Comparison of ENCODE assay signal across 9 mouse cellular contexts in the genomic region with DNA sequence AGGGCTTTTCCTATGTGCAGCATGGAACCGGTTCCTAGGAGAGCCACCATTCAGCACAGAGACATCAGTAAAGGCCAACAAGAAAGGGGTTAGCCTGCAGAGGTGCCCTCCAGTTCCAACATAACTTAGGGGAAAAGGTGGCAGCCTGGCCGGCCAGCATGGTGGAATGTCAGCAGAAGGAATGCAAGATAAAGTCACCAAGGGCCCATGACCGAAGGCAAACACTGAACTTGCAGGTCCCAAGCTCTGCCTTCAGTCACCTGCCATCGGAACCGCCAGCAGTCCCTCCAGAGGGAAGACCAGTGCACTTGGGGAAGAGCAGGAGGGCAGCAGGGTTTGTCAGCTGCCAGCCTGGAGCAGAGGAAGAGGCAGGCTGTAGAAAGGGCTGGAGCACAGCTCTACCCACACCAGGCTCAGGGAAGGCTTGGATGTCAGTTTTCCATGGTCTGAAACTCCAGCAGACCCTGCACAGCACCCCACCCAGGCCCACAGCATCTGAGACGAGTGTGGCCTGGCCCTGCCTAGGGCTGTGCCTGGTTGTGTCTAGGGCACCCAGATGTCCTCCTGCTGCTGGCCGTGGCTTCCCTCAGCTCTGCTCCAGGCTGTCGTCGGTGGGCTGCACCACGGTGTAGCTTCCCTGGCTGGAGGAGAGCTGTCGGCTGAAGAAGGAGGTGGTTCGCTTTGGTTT. TPM values are rescaled to one million over a fixed set of nuclear protein-coding genes. Genes with fewer than 3 reads are reported as not detected.
DNase-seq lines count a peak whose midpoint lies in the region; ATAC-seq and TF ChIP-seq lines count a peak whose summit lies in the region.
"Had no signal": no experiment of that assay in that cellular context is flagged by ENCODE, and none has a peak within 500 bp of the region (broad histone marks: within the 10 kb centered on the region; RNA-seq: fewer than 3 reads in every experiment).

No protein-coding gene starts in this region.

- H3K79me2 ChIP-seq in myocyte (ENCODE audit: control insufficient read depth, insufficient read depth) = peaks cover 23% of the 10 kb centered on the region

- peak overlapping the region; percentile 57 for H3K27ac ChIP-seq in forebrain, embryonic 13.5 days
- H3K27ac ChIP-seq in forebrain, embryonic 11.5 days (ENCODE audit: low read depth, low read length) = no peak overlapping the region
- H3K27ac ChIP-seq in lung, embryonic 16.5 days (ENCODE audit: low read length) = peak overlapping the region; percentile 64
- H3K27ac ChIP-seq in heart, embryonic 15.5 days = peak overlapping the region; percentile 83

- WGBS in forebrain, embryonic 13.5 days = 86% methylated on average over 12 of the region's 12 CpGs
- WGBS in forebrain, embryonic 11.5 days = 88% methylated on average over 12 of the region's 12 CpGs
- 70% methylated on average over 12 of the region's 12 CpGs for WGBS in lung, embryonic 16.5 days
- WGBS in heart, embryonic 15.5 days = 52% methylated on average over 12 of the region's 12 CpGs

- no peak overlapping the region for H3ac ChIP-seq in myocyte (ENCODE audit: control insufficient read depth, insufficient read length)

- H3K4me3 ChIP-seq in forebrain, embryonic 13.5 days = no peak overlapping the region
- H3K4me3 ChIP-seq in forebrain, embryonic 11.5 days (ENCODE audit: low read depth, low read length) = no peak overlapping the region
- no peak overlapping the region for H3K4me3 ChIP-seq in lung, embryonic 16.5 days (ENCODE audit: low read length)
- no peak overlapping the region for H3K4me3 ChIP-seq in heart, embryonic 15.5 days
- no peak overlapping the region for H3K4me3 ChIP-seq in myocyte

- no peak for DNase-seq in forebrain, embryonic 11.5 days (ENCODE audit: low spot score)
- no peak for DNase-seq in lung, postnatal 10 days
- DNase-seq in B cell, adult 2 months = no peak
- no peak for DNase-seq in natural killer cell, adult 2 months (ENCODE audit: low spot score in 2 of 2)
- DNase-seq: kidney, adult 11 months had no signal

- H3K36me3 ChIP-seq in forebrain, embryonic 13.5 days (ENCODE audit: poor library complexity, severe bottlenecking) = peaks cover 39% of the 10 kb centered on the region
- H3K36me3 ChIP-seq in forebrain, embryonic 11.5 days (ENCODE audit: control insufficient read depth, insufficient read depth, low read length) = no peaks in the 10 kb centered on the region; the same call in 1 of the 2 replicates
- peaks cover 30% of the 10 kb centered on the region for H3K36me3 ChIP-seq in lung, embryonic 16.5 days (ENCODE audit: control insufficient read depth, insufficient read depth, low read length)
- peaks cover 18% of the 10 kb centered on the region for H3K36me3 ChIP-seq in heart, embryonic 15.5 days
- peaks cover 9% of the 10 kb centered on the region for H3K36me3 ChIP-seq in myocyte (ENCODE audit: control insufficient read depth, insufficient read depth)

- H3K4me1 ChIP-seq in forebrain, embryonic 13.5 days = peaks cover 44% of the 10 kb centered on the region
- peaks cover 28% of the 10 kb centered on the region for H3K4me1 ChIP-seq in forebrain, embryonic 11.5 days (replicated peaks; ENCODE audit: control insufficient read depth, insufficient read depth, low read length)
- H3K4me1 ChIP-seq in lung, embryonic 16.5 days (replicated peaks; ENCODE audit: control insufficient read depth, insufficient read depth, low read length) = peaks cover 39% of the 10 kb centered on the region
- peaks cover 55% of the 10 kb centered on the region for H3K4me1 ChIP-seq in heart, embryonic 15.5 days (replicated peaks)

- no peaks in the 10 kb centered on the region for H3K27me3 ChIP-seq in forebrain, embryonic 13.5 days
- H3K27me3 ChIP-seq in forebrain, embryonic 11.5 days (ENCODE audit: control insufficient read depth, insufficient read depth, low read length) = no peaks in the 10 kb centered on the region
- no peaks in the 10 kb centered on the region for H3K27me3 ChIP-seq in lung, embryonic 16.5 days (ENCODE audit: control insufficient read depth, insufficient read depth, low read depth, low read length)
- no peaks in the 10 kb centered on the region for H3K27me3 ChIP-seq in heart, embryonic 15.5 days
- no peaks in the 10 kb centered on the region for H3K27me3 ChIP-seq in myocyte (ENCODE audit: control insufficient read depth, insufficient read depth, insufficient read length)

- H3K9me3 ChIP-seq in forebrain, embryonic 13.5 days (replicated peaks) = no peaks in the 10 kb centered on the region
- H3K9me3 ChIP-seq in forebrain, embryonic 11.5 days (ENCODE audit: control insufficient read depth, low read length) = no peaks in the 10 kb centered on the region
- H3K9me3 ChIP-seq in lung, embryonic 16.5 days (ENCODE audit: control insufficient read depth, low read length) = 0 out of 2 replicates have a peak, but pooled peaks cover 4% of the 10 kb centered on the region
- no peaks in the 10 kb centered on the region for H3K9me3 ChIP-seq in heart, embryonic 15.5 days (replicated peaks)

- peak overlapping the region; percentile 41 for H3K9ac ChIP-seq in forebrain, embryonic 13.5 days
- H3K9ac ChIP-seq in forebrain, embryonic 11.5 days (ENCODE audit: low read length) = no peak overlapping the region
- peak overlapping the region; percentile 43; the same call in 1 of the 2 replicates for H3K9ac ChIP-seq in lung, embryonic 16.5 days (ENCODE audit: low read length)
- peak overlapping the region; percentile 32 for H3K9ac ChIP-seq in heart, embryonic 15.5 days

- H3K4me2 ChIP-seq in forebrain, embryonic 13.5 days = peak overlapping the region; percentile 30; the same call in 1 of the 2 replicates
- no peak overlapping the region for H3K4me2 ChIP-seq in forebrain, embryonic 11.5 days (ENCODE audit: low read depth, low read length, severe bottlenecking)
- no peak overlapping the region for H3K4me2 ChIP-seq in lung, embryonic 16.5 days (ENCODE audit: low read depth, low read length)
- H3K4me2 ChIP-seq in heart, embryonic 15.5 days = peak overlapping the region; percentile 38
- peak overlapping the region; percentile 99 for H3K4me2 ChIP-seq in myocyte (ENCODE audit: low read depth)

- TF ChIP-seq POLR2A in myocyte (IDR thresholded peaks at IDR 0.05; ENCODE audit: insufficient read length, low read depth) = no peak

- ATAC-seq in forebrain, embryonic 13.5 days = no peak
- ATAC-seq in forebrain, embryonic 11.5 days (replicated peaks; ENCODE audit: low FRiP score) = no peak
- no peak for ATAC-seq in lung, embryonic 16.5 days (ENCODE audit: low read depth)
- no peak for ATAC-seq in heart, embryonic 15.5 days (replicated peaks; ENCODE audit: insufficient number of reproducible peaks, insufficient read depth, low FRiP score, low read depth)

TF ChIP-seq in myocyte, 11 proteins besides CTCF, POLR2A, EP300 and RAD21:
- TF ChIP-seq USF1 (IDR thresholded peaks at IDR 0.05; ENCODE audit: low read depth) (no peak), MYOD1 (IDR thresholded peaks at IDR 0.05; ENCODE audit: control insufficient read depth in 1 of 3, insufficient read length in 2 of 3, low read depth in 2 of 3) (peak in 1 of 3 experiments; percentile 0), REST (IDR thresholded peaks at IDR 0.05; ENCODE audit: insufficient read depth, insufficient read length) (no peak), TCF12 (IDR thresholded peaks at IDR 0.05; ENCODE audit: insufficient read depth, poor library complexity, severe bottlenecking) (no peak), CEBPB (IDR thresholded peaks at IDR 0.05; ENCODE audit: insufficient read depth, poor library complexity, severe bottlenecking) (no peak), SRF (IDR thresholded peaks at IDR 0.05; ENCODE audit: control insufficient read depth, insufficient read length, low read depth) (no peak), E2F4 (IDR thresholded peaks at IDR 0.05; ENCODE audit: insufficient read depth) (no peak), POLR2AphosphoS2 (IDR thresholded peaks at IDR 0.05; ENCODE audit: insufficient read length, low read depth) (no peak), MYOG (IDR thresholded peaks at IDR 0.05; ENCODE audit: control insufficient read depth in 1 of 3, insufficient read depth in 1 of 3, insufficient read length in 2 of 3, low read depth in 2 of 3) (peak in 1 of 3 experiments; percentile 7), TCF3 (IDR thresholded peaks at IDR 0.05; ENCODE audit: insufficient read length, low read depth) (no peak), MAX (IDR thresholded peaks at IDR 0.05; ENCODE audit: low read depth) (no peak)

RNA-seq across cellular contexts. Expression of a gene that starts 22.9 kb away (rescaled TPM):
- 21.7 and 26.2 TPM in 2 replicates for polyA plus RNA-seq in forebrain, embryonic 13.5 days (2015; fragmentation: Nextera tagmentation; extraction: Ambion mirVana)
- polyA plus RNA-seq in forebrain, embryonic 11.5 days (2014; fragmentation: Nextera tagmentation; extraction: Ambion mirVana) = 20.4 and 24.5 TPM in 2 replicates
- polyA plus RNA-seq in lung, embryonic 16.5 days (2015; fragmentation: Nextera tagmentation; extraction: Ambion mirVana) = 56.4 and 61.1 TPM in 2 replicates
- polyA plus RNA-seq in heart, embryonic 15.5 days (2015; fragmentation: Nextera tagmentation; extraction: Ambion mirVana) = 25.1 and 35.1 TPM in 2 replicates
- polyA plus RNA-seq in myocyte (2012; fragmentation: generic; extraction: Trizol) = 22.3 TPM

RNA-seq across cellular contexts. Expression of a gene that starts 25.4 kb away (rescaled TPM):
- 1.2 and 1.4 TPM in 2 replicates for polyA plus RNA-seq in forebrain, embryonic 13.5 days (2015; fragmentation: Nextera tagmentation; extraction: Ambion mirVana)
- 0.90 and 1.1 TPM in 2 replicates for polyA plus RNA-seq in forebrain, embryonic 11.5 days (2014; fragmentation: Nextera tagmentation; extraction: Ambion mirVana)
- polyA plus RNA-seq in lung, embryonic 16.5 days (2015; fragmentation: Nextera tagmentation; extraction: Ambion mirVana) = 5.7 and 6.2 TPM in 2 replicates
- 3.2 and 4.2 TPM in 2 replicates for polyA plus RNA-seq in heart, embryonic 15.5 days (2015; fragmentation: Nextera tagmentation; extraction: Ambion mirVana)
- polyA plus RNA-seq in myocyte (2012; fragmentation: generic; extraction: Trizol) = 5.2 TPM

RNA-seq across cellular contexts. Expression of a gene that starts 41.8 kb away (rescaled TPM):
- polyA plus RNA-seq in forebrain, embryonic 13.5 days (2015; fragmentation: Nextera tagmentation; extraction: Ambion mirVana) = 13.1 and 15.5 TPM in 2 replicates
- 10.1 and 10.7 TPM in 2 replicates for polyA plus RNA-seq in forebrain, embryonic 11.5 days (2014; fragmentation: Nextera tagmentation; extraction: Ambion mirVana)
- polyA plus RNA-seq in lung, embryonic 16.5 days (2015; fragmentation: Nextera tagmentation; extraction: Ambion mirVana) = 2.5 and 3.2 TPM in 2 replicates
- 1.2 and 2.0 TPM in 2 replicates for polyA plus RNA-seq in heart, embryonic 15.5 days (2015; fragmentation: Nextera tagmentation; extraction: Ambion mirVana)
- polyA plus RNA-seq in myocyte (2012; fragmentation: generic; extraction: Trizol) = 0.31 TPM

Comparison
In these comparisons a context has a peak if more than half of its experiments do, and no peak if none do; other contexts are left out.
1. H3K4me2 ChIP-seq: peak in forebrain, embryonic 13.5 days (single experiment), heart, embryonic 15.5 days (single experiment) and myocyte (single experiment); none in forebrain, embryonic 11.5 days (single experiment) and lung, embryonic 16.5 days (single experiment).